Mouse (Mus musculus) small intestine, adult 2 months (tissue): ENCODE measurements at regions not wholly inside any gene's neighbourhood (a gene's known extent, or its start where the extent isn't known, plus 50 kb on each side); places are given as distances from the start of the nearest gene placed in this dataset.

Experiments
- H3K27ac ChIP-seq: fragments of 200-500 bp; 2 replicates; pipeline ENCODE4 v1.5.1; 2012; ENCODE audit warnings: low read depth, low read length, control low read depth, inconsistent platforms; ENCODE audit not compliant: insufficient read depth
- H3K27me3 ChIP-seq: fragments of 200-500 bp; 2 replicates; pipeline ENCODE4 v1.6.1; 2012; ENCODE audit warnings: mild to moderate bottlenecking, moderate library complexity, low read length, inconsistent platforms; ENCODE audit not compliant: control insufficient read depth, insufficient read depth
- H3K36me3 ChIP-seq: fragments of 200-500 bp; 2 replicates; pipeline ENCODE4 v1.6.1; 2012; ENCODE audit warnings: mild to moderate bottlenecking, low read length, control low read depth, inconsistent platforms; ENCODE audit not compliant: control insufficient read depth, insufficient read depth
- H3K4me1 ChIP-seq: fragments of 200-500 bp; 2 replicates; pipeline ENCODE4 v1.6.1; 2012; ENCODE audit warnings: low read length, inconsistent platforms, mixed read lengths; ENCODE audit not compliant: control insufficient read depth, insufficient read depth, insufficient read length
- H3K4me3 ChIP-seq: fragments of 200-500 bp; 2 replicates; pipeline ENCODE4 v1.5.1; 2012; ENCODE audit warnings: low read depth, mild to moderate bottlenecking, control low read depth, inconsistent platforms, low read length, moderate library complexity
- CTCF ChIP-seq: fragments of 200-500 bp; IDR thresholded peaks from 2 replicates; pipeline ENCODE4 v1.5.1; 2012; ENCODE audit warnings: low read depth, mild to moderate bottlenecking, control low read depth, inconsistent platforms, low read length, moderate library complexity, mixed read lengths; ENCODE audit not compliant: insufficient replicate concordance, insufficient read length; ENCODE audit errors: extremely low read depth
- POLR2A ChIP-seq: fragments of 200-500 bp; IDR thresholded peaks from 2 replicates; pipeline ENCODE4 v1.6.1; 2012; ENCODE audit warnings: low read depth, mild to moderate bottlenecking, control low read depth, inconsistent platforms, low read length, moderate library complexity
- WGBS: fragments of 180-500 bp; shearing (Covaris S2); methylation state at CpG from one replicate; pipeline ENCODE4 v1.1.7; 2018; 5-methylcytosine and 5-hydroxymethylcytosine counted together

DNA sequence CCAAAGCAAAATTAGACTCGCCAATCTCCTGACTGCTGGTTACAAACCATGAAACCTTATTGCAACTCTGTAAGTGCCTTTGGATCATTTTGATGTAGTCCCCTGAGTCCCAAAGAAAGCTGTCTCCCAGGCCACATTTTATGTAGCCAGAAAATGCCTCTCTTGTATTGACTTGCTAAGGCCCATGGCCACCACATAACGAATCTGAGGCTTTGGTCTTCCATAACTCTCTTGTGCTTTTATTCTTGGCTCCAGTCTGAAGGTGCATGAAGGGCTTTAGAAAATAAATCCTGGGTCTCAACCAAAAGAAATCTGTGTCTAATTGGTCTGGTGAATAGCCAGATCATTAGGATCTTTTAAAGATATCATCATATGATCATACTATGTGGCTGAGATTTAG is 77.3 kb upstream of the Gm11146 start:
- no peaks in the 10 kb centered on the region for H3K27me3 ChIP-seq
- WGBS: 86% methylated on average over 2 of the region's 2 CpGs
- TF ChIP-seq CTCF (no peak), POLR2A (no peak)

DNA sequence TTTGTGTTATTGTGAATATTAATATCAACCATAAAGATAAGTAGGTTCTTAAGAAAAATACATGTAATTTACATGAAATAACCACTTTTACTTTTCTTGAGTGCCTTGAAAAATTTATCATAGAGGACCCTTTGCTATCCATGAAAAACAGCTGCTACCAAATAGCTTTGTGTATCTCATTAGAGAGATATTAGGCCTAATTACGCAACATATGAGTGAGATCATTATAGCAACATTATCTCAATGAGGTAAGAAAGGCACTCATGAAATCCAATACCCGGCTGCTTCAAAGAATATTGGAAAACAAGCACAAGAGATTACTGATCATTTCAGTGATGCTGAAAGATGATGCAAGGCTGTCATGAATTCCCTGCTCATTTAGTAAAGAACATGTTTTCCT is 74.9 kb upstream of the Gm11146 start:
- H3K36me3 ChIP-seq: no peaks in the 10 kb centered on the region
- H3K4me1 ChIP-seq: no peaks in the 10 kb centered on the region
- no peak overlapping the region for H3K4me3 ChIP-seq
- 69% methylated on average over 2 of the region's 2 CpGs for WGBS
- no peak for TF ChIP-seq POLR2A
- TF ChIP-seq CTCF: no peak
- H3K27ac ChIP-seq: no peak overlapping the region
- H3K27me3 ChIP-seq: no peaks in the 10 kb centered on the region

More for the DNA sequence above, 77.3 kb upstream of the Gm11146 start:
- H3K36me3 ChIP-seq: no peaks in the 10 kb centered on the region
- no peaks in the 10 kb centered on the region for H3K4me1 ChIP-seq
- no peak overlapping the region for H3K27ac ChIP-seq
- H3K4me3 ChIP-seq: no peak overlapping the region

DNA sequence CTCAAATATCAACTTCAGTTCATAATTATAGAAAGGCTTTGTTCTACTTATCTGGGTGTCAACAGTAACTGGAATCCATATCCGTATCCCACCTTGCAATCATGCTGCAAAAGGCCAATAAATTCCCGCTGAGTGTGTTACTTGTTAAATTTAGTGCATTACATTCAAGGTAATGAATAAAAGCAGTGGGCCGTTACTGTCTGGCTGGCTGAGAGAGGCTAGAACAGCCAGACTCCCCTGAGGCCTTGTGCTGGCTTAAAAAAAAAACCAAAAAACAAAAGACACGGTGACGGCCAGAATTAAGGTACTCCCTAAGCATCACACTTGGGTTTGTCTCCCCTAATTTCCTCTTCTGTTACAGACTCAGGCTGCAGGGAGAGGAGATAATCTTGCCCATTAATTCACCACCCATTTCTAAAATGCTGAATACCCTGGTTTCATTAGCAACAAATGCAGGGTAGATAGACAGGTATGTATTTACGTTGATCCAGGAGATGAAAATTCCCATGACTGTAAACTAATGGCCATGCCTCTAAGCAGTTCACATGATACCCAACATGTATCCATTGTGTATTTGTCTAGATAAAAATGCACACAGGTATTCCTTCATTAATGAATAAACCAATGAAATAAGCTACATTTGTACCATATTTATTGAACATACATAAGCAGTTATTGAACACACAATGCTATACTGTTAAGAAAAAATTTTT is 74.1 kb upstream of the Gm11146 start:
- H3K27ac ChIP-seq: no peak overlapping the region
- no peaks in the 10 kb centered on the region for H3K27me3 ChIP-seq
- no peak overlapping the region for H3K4me3 ChIP-seq
- WGBS: 63% methylated on average over 6 of the region's 6 CpGs
- TF ChIP-seq CTCF (no peak), POLR2A (no peak)
- H3K4me1 ChIP-seq: no peaks in the 10 kb centered on the region
- H3K36me3 ChIP-seq: no peaks in the 10 kb centered on the region

DNA sequence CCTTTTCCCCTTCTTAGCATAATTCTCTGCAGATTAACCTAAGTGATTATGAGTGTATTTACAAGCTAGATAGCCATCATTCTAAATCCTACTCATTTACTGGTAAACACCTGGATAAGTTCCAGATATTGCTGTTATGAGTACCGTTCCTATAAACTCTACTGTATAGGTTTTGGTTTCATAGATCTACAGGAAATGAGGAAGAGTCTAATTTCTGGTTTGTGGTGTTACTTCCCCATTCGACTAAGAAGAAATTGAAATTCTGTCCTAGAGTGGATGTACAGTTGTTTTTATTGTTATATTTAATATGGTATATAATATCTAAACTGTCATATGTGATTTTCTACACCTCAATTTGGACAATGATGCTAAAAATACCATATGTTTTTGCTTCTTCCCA is 69.4 kb upstream of the Gm11146 start:
- 66% methylated on average over 2 of the region's 2 CpGs for WGBS
- no peak for TF ChIP-seq POLR2A
- no peak for TF ChIP-seq CTCF
- Histone ChIP-seq H3K36me3 (no peaks in the 10 kb centered on the region), H3K4me3 (no peak overlapping the region), H3K27me3 (no peaks in the 10 kb centered on the region), H3K4me1 (no peaks in the 10 kb centered on the region), H3K27ac (no peak overlapping the region)

DNA sequence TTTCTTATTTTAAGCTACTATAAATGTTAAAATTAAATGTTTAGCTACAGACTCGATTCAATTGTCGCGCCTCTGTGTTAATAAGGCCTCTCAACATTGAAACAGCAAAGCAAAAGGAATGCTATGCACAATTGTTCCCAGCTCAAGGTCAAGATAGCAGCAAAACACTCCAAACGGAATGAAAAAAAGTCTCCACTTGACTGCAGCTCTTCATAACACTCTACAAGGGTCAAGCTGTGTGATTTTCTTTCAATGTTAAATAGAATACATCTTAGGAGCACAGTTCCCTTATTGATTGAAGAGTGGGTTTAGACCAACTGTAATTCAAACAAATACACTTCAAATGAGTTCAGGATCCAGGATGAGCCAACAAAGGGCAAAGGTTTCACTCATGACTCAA is 63.9 kb upstream of the Gm11146 start:
- Histone ChIP-seq H3K27me3 (no peaks in the 10 kb centered on the region), H3K4me1 (no peaks in the 10 kb centered on the region), H3K27ac (no peak overlapping the region), H3K36me3 (no peaks in the 10 kb centered on the region), H3K4me3 (no peak overlapping the region)
- WGBS: 74% methylated on average over 4 of the region's 4 CpGs
- TF ChIP-seq POLR2A (no peak), CTCF (no peak)

DNA sequence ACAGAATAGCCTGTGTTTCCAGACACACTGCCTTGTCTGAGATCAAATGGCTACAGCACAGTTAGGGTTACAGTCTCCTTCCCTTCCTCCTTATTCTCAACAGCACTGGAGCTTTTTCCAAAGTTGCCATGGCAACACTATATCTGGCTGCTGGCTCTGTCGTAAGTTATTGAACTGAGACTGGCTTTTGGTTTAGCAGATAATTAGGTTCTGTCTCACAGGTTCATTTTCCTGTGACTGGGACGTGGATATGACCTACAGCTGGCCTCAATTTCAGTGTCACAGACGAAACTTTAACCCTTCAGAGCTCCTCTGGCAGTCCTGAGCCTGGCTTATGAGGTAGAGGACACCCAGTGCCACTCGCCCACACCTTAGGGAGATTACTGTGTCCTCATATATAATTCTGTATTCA is 60.2 kb upstream of the Gm11146 start:
- TF ChIP-seq CTCF (no peak), POLR2A (no peak)
- H3K27me3 ChIP-seq: no peaks in the 10 kb centered on the region
- H3K4me1 ChIP-seq: no peaks in the 10 kb centered on the region
- 29% methylated on average over 4 of the region's 4 CpGs for WGBS
- H3K4me3 ChIP-seq: no peak overlapping the region
- no peak overlapping the region for H3K27ac ChIP-seq
- no peaks in the 10 kb centered on the region for H3K36me3 ChIP-seq

DNA sequence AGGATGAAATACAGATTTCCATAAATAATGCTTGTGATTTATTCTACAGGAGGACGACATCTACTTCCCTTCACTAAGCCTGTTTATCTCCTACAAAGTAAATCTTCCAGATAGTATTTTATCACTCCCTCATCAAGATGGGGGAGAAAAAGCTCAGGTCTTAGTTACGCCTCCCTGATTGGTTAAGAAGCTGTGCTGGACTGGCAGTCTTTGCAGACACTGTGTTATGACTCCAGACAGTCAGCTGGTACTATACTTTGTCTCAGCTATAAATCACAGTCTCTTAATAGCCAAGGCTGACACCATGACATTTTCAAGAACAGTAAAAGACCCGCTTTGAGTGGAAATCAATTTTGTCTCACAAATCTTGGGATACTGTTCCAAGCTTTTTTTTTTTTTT is 51.4 kb upstream of the Gm11146 start:
- no peaks in the 10 kb centered on the region for H3K36me3 ChIP-seq
- TF ChIP-seq POLR2A (no peak), CTCF (no peak)
- H3K27ac ChIP-seq: no peak overlapping the region
- no peak overlapping the region for H3K4me3 ChIP-seq
- H3K27me3 ChIP-seq: no peaks in the 10 kb centered on the region
- WGBS: 51% methylated on average over 3 of the region's 3 CpGs
- H3K4me1 ChIP-seq: no peaks in the 10 kb centered on the region
